Comparison of ENCODE assay signal across 10 mouse cellular contexts in the genomic region with DNA sequence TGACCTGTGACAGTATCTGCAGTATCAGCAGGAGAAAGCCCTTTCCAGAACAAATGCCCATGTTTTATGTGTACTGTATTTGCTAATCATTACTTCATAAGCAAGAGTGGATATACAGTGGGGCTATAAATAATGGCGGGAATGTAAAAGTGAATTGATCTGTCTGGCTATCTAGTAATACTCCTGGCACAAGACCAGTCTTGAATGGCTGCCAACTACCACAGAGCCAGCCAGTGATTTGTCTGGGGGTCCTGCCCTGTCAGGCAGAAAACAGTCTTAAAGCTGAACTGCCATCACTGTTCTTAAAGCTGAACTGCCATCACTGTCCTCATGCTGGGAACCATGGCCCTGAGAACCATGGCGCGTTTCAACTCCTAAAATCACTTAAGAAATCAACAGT.
DNase-seq lines count a peak whose midpoint lies in the region.
"Had no signal": no experiment of that assay in that cellular context is flagged by ENCODE, and none has a peak within 500 bp of the region (broad histone marks: within the 10 kb centered on the region; RNA-seq: fewer than 3 reads in every experiment).

No protein-coding gene starts in this region.

- peak; percentile 74 to 75 for DNase-seq in cerebellum, postnatal 10 days
- DNase-seq in cerebellum, adult 11 months = no peak
- DNase-seq in layer of hippocampus, postnatal 10 days (ENCODE audit: low spot score in 2 of 2) = peak; percentile 10 to 32
- no peak for DNase-seq in layer of hippocampus, postnatal 36 days
- peak; percentile 51 for DNase-seq in NIH3T3 (ENCODE audit: low read depth)
- peak; percentile 56 for DNase-seq in kidney, postnatal 14 days
- no peak for DNase-seq in thymus, postnatal 4 days
- no peak for DNase-seq in embryo, embryonic 9.5 days (ENCODE audit: extremely low spot score)
- DNase-seq: cerebellum, adult 9-10 months; lung, postnatal 14 days had no signal

Comparison
In these comparisons a context has a peak if more than half of its experiments do, and no peak if none do; other contexts are left out.
1. DNase-seq: peak in cerebellum, postnatal 10 days (2 of 2), layer of hippocampus, postnatal 10 days (2 of 2), NIH3T3 (single experiment) and kidney, postnatal 14 days (single experiment); none in cerebellum, adult 11 months (single experiment), layer of hippocampus, postnatal 36 days (0 of 2), thymus, postnatal 4 days (single experiment) and embryo, embryonic 9.5 days (single experiment).